Mouse (Mus musculus): ENCODE results near the gene Gm1673.

Gene Gm1673

GRCm38 (mm10) chr5:33997829-33998504 lies 14.7 kb downstream of the Gm1673 start:
- DNase-seq: no peak

GRCm38 (mm10) chr5:33998505-33998877 lies 15.3 kb downstream of the Gm1673 start:
- no peak for DNase-seq

GRCm38 (mm10) chr5:33999466-34000090 lies 16.3 kb downstream of the Gm1673 start:
- DNase-seq: peak in 1 of 2 experiments; percentile 22

DNA sequence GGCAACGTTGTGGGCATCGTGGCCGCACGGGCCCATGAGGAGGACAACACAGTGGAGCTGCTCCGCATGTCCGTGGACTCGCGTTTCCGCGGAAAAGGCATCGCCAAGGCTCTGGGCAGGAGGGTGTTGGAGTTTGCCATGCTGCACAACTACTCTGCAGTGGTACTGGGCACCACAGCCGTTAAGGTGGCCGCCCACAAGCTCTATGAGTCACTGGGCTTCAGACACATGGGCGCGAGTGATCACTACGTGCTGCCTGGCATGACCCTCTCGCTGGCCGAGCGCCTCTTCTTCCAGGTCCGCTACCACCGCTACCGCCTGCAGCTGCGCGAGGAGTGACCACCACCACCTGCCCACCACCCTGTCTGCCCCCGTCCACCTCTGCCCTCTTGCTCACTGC lies 17.6 kb downstream of the Gm1673 start:
- no peak for DNase-seq

- DNase-seq: no peak
Measured at GRCm38 (mm10) chr5:34001401-34001800, 18.2 kb downstream of the Gm1673 start.

- no peak for DNase-seq
Measured at GRCm38 (mm10) chr5:34002636-34003035, 19.4 kb downstream of the Gm1673 start.

GRCm38 (mm10) chr5:34004618-34005017 lies 21.4 kb downstream of the Gm1673 start:
- DNase-seq: no peak

DNA sequence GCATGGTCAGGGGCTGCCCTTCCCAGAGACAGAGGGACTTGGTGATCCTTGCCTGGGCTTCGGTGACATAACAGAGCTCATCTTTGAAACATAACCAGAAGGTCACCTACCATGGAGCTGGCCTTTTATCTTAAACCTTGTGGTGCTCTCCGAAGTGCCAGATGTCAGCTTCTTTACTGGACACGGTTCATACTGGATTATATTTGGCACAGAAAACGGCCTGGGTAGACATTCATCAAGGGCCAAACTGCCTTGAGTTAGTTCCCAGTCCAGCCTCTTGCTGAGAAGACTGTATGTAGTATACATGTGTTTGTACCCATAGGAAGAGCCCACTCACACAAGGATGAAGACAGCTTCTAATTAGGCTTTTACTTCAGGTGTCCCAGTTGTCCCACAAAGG lies 23.6 kb downstream of the Gm1673 start:
- DNase-seq: no peak

DNA sequence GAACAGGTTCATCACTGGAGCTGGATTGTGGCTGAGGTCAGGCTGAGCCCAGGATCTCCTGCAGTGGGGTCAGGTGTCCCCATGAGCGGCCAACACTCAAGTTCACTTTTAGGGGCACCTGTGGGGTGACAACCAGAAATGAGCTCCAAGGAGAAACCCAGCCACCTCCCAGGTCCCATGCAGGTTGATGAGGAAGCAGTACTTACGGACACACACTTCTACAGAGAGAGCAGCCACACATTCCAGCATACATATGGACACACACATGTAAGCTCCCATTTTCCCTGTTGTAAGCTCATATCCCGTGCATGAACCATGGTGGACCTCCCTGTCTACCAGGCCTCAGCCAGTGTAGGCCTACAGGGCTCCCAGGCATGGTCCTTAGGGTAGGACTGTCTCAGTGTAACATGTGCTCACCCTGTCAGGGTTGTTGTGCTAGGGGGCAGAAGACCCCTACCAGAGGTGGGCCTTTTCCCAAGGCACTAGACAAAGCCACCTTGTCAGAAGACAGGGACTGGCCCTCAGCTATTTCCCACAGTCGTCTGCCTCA lies 24.2 kb downstream of the Gm1673 start:
- no peak for DNase-seq

GRCm38 (mm10) chr5:34014652-34015051 lies 31.4 kb downstream of the Gm1673 start:
- DNase-seq: no peak

DNA sequence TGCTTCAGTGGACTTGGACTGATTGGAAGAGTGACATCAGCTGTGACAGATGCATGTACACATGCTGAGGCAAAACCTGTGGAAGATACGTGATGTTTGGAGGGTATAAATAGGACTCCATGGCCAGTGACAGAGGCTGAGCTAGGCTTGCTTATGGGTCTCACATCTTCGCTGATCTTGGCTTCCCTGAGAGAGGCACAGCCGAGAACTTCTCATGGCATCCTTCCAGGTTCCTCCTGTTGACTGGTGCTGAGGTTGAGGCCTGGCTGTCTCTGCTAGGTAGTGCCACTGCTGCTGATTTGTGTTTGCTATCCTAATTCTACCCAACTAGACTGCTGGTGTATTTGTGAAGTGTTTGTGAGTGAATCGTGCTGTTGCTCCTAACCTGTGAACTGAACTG lies 35.7 kb downstream of the Gm1673 start:
- no peak for DNase-seq

- DNase-seq: no peak
Measured at GRCm38 (mm10) chr5:34030101-34030500, 46.9 kb downstream of the Gm1673 start.

GRCm38 (mm10) chr5:34031022-34031421 lies 47.8 kb downstream of the Gm1673 start:
- DNase-seq: no peak

- DNase-seq: no peak
Measured at GRCm38 (mm10) chr5:34032520-34032919, 49.3 kb downstream of the Gm1673 start.
